Mouse (Mus musculus): ENCODE measurements around the gene Gm27027. TPM values are rescaled to one million over a fixed set of nuclear protein-coding genes. Genes with fewer than 3 reads are reported as not detected.

Gm27027 gene
- polyA plus RNA-seq, 1 experiment from 2014 or later: not detected

GRCm38 (mm10) chr2:93959346-93959745 is 36.8 kb downstream of the Gm27027 start:
- H3K4me1 ChIP-seq (ENCODE audit: control insufficient read depth, insufficient read depth, low read length): peaks cover 13% of the 10 kb centered on the region
- no peaks in the 10 kb centered on the region for H3K36me3 ChIP-seq (ENCODE audit: control insufficient read depth, insufficient read depth, low read length)
- H3K27ac ChIP-seq (ENCODE audit: low read length): no peak overlapping the region
- ATAC-seq: no peak
- H3K4me3 ChIP-seq (ENCODE audit: low read length): no peak overlapping the region
- no peak overlapping the region for H3K4me2 ChIP-seq (ENCODE audit: low read depth, low read length)
- peaks cover 25% of the 10 kb centered on the region for H3K27me3 ChIP-seq (replicated peaks; ENCODE audit: control insufficient read depth, insufficient read depth, low read length)
- H3K9ac ChIP-seq (ENCODE audit: low read depth, low read length): no peak overlapping the region
- no peaks in the 10 kb centered on the region for H3K9me3 ChIP-seq (ENCODE audit: control insufficient read depth, low read length)
- WGBS: 76% methylated on average over 8 of the region's 8 CpGs

GRCm38 (mm10) chr2:93958216-93958615 is 37.9 kb downstream of the Gm27027 start:
- no peak for ATAC-seq
- H3K4me1 ChIP-seq (ENCODE audit: control insufficient read depth, insufficient read depth, low read length): peaks cover 14% of the 10 kb centered on the region
- H3K27ac ChIP-seq (ENCODE audit: low read length): no peak overlapping the region
- H3K4me2 ChIP-seq (ENCODE audit: low read depth, low read length): no peak overlapping the region
- no peak overlapping the region for H3K4me3 ChIP-seq (ENCODE audit: low read length)
- no peaks in the 10 kb centered on the region for H3K36me3 ChIP-seq (ENCODE audit: control insufficient read depth, insufficient read depth, low read length)
- 75% methylated on average over 3 of the region's 3 CpGs for WGBS
- peaks cover 25% of the 10 kb centered on the region for H3K27me3 ChIP-seq (replicated peaks; ENCODE audit: control insufficient read depth, insufficient read depth, low read length)
- no peak overlapping the region for H3K9ac ChIP-seq (ENCODE audit: low read depth, low read length)
- no peaks in the 10 kb centered on the region for H3K9me3 ChIP-seq (ENCODE audit: control insufficient read depth, low read length)

GRCm38 (mm10) chr2:93957785-93958175 is 38.4 kb downstream of the Gm27027 start:
- Histone ChIP-seq H3K4me2 (ENCODE audit: low read depth, low read length) (no peak overlapping the region), H3K27ac (ENCODE audit: low read length) (no peak overlapping the region), H3K36me3 (ENCODE audit: control insufficient read depth, insufficient read depth, low read length) (no peaks in the 10 kb centered on the region), H3K9me3 (ENCODE audit: control insufficient read depth, low read length) (no peaks in the 10 kb centered on the region), H3K4me1 (ENCODE audit: control insufficient read depth, insufficient read depth, low read length) (peaks cover 14% of the 10 kb centered on the region), H3K9ac (ENCODE audit: low read depth, low read length) (no peak overlapping the region), H3K4me3 (ENCODE audit: low read length) (0 out of 2 replicates have a peak overlapping the region, but pooled peaks have one; percentile 73), H3K27me3 (replicated peaks; ENCODE audit: control insufficient read depth, insufficient read depth, low read length) (peaks cover 25% of the 10 kb centered on the region)
- 56% methylated on average over 8 of the region's 8 CpGs for WGBS
- no peak for ATAC-seq

- H3K27me3 ChIP-seq (replicated peaks; ENCODE audit: control insufficient read depth, insufficient read depth, low read length): peaks cover 25% of the 10 kb centered on the region
- peak within 1 kb of the TSS; percentile 82 for H3K27ac ChIP-seq (ENCODE audit: low read length)
- no peaks in the 10 kb centered on the region for H3K36me3 ChIP-seq (ENCODE audit: control insufficient read depth, insufficient read depth, low read length)
- WGBS: 6% methylated on average over 52 of the region's 62 CpGs
- no peaks in the 10 kb centered on the region for H3K9me3 ChIP-seq (ENCODE audit: control insufficient read depth, low read length)
- peak; percentile 71 for ATAC-seq
- peaks cover 14% of the 10 kb centered on the region for H3K4me1 ChIP-seq (ENCODE audit: control insufficient read depth, insufficient read depth, low read length)
- peak within 1 kb of the TSS; percentile 89 for H3K4me2 ChIP-seq (ENCODE audit: low read depth, low read length)
- H3K4me3 ChIP-seq (ENCODE audit: low read length): peak within 1 kb of the TSS; percentile 73
- peak within 1 kb of the TSS; percentile 84 for H3K9ac ChIP-seq (ENCODE audit: low read depth, low read length)
These were observed 39.0 kb downstream of the Gm27027 start, which contains the start of gene Gm13889 for GRCm38 (mm10) chr2:93956908-93957784. Gene Gm13889 (minus strand): TSS chr2:93957201.

GRCm38 (mm10) chr2:93956331-93956801 is 39.8 kb downstream of the Gm27027 start:
- Histone ChIP-seq H3K27me3 (replicated peaks; ENCODE audit: control insufficient read depth, insufficient read depth, low read length) (peaks cover 25% of the 10 kb centered on the region), H3K27ac (ENCODE audit: low read length) (peak overlapping the region; percentile 82), H3K4me3 (ENCODE audit: low read length) (peak overlapping the region; percentile 73), H3K9me3 (ENCODE audit: control insufficient read depth, low read length) (no peaks in the 10 kb centered on the region), H3K9ac (ENCODE audit: low read depth, low read length) (peak overlapping the region; percentile 84), H3K36me3 (ENCODE audit: control insufficient read depth, insufficient read depth, low read length) (no peaks in the 10 kb centered on the region), H3K4me1 (ENCODE audit: control insufficient read depth, insufficient read depth, low read length) (peaks cover 14% of the 10 kb centered on the region), H3K4me2 (ENCODE audit: low read depth, low read length) (peak overlapping the region; percentile 89)
- peak; percentile 57 for ATAC-seq
- under 1% methylated on average over 44 of the region's 44 CpGs for WGBS

- peaks cover 25% of the 10 kb centered on the region for H3K27me3 ChIP-seq (replicated peaks; ENCODE audit: control insufficient read depth, insufficient read depth, low read length)
- peak overlapping the region; percentile 73 for H3K4me3 ChIP-seq (ENCODE audit: low read length)
- H3K27ac ChIP-seq (ENCODE audit: low read length): peak overlapping the region; percentile 82
- H3K9me3 ChIP-seq (ENCODE audit: control insufficient read depth, low read length): no peaks in the 10 kb centered on the region
- no peaks in the 10 kb centered on the region for H3K36me3 ChIP-seq (ENCODE audit: control insufficient read depth, insufficient read depth, low read length)
- H3K4me2 ChIP-seq (ENCODE audit: low read depth, low read length): peak overlapping the region; percentile 89
- WGBS: under 1% methylated on average over 31 of the region's 31 CpGs
- peak overlapping the region; percentile 84 for H3K9ac ChIP-seq (ENCODE audit: low read depth, low read length)
- peak; percentile 10; the same call in 1 of the 2 replicates for ATAC-seq
- peaks cover 14% of the 10 kb centered on the region for H3K4me1 ChIP-seq (ENCODE audit: control insufficient read depth, insufficient read depth, low read length)
These were observed 40.3 kb downstream of the Gm27027 start for GRCm38 (mm10) chr2:93955886-93956285.

GRCm38 (mm10) chr2:93954781-93955578 is 41.2 kb downstream of the Gm27027 start:
- H3K27ac ChIP-seq (ENCODE audit: low read length): peak overlapping the region; percentile 37; the same call in 1 of the 2 replicates
- peaks cover 25% of the 10 kb centered on the region for H3K27me3 ChIP-seq (replicated peaks; ENCODE audit: control insufficient read depth, insufficient read depth, low read length)
- peaks cover 14% of the 10 kb centered on the region for H3K4me1 ChIP-seq (ENCODE audit: control insufficient read depth, insufficient read depth, low read length)
- peak overlapping the region; percentile 89 for H3K4me2 ChIP-seq (ENCODE audit: low read depth, low read length)
- H3K4me3 ChIP-seq (ENCODE audit: low read length): peak overlapping the region; percentile 73
- H3K36me3 ChIP-seq (ENCODE audit: control insufficient read depth, insufficient read depth, low read length): no peaks in the 10 kb centered on the region
- ATAC-seq: peak; percentile 22; the same call in 1 of the 2 replicates
- WGBS: 2% methylated on average over 32 of the region's 32 CpGs
- no peaks in the 10 kb centered on the region for H3K9me3 ChIP-seq (ENCODE audit: control insufficient read depth, low read length)
- H3K9ac ChIP-seq (ENCODE audit: low read depth, low read length): peak overlapping the region; percentile 84

GRCm38 (mm10) chr2:93953726-93954125 is 42.4 kb downstream of the Gm27027 start:
- H3K27ac ChIP-seq (ENCODE audit: low read length): no peak overlapping the region
- H3K9me3 ChIP-seq (ENCODE audit: control insufficient read depth, low read length): no peaks in the 10 kb centered on the region; the same call in 1 of the 2 replicates
- H3K4me1 ChIP-seq (ENCODE audit: control insufficient read depth, insufficient read depth, low read length): peaks cover 14% of the 10 kb centered on the region
- H3K4me3 ChIP-seq (ENCODE audit: low read length): no peak overlapping the region
- no peaks in the 10 kb centered on the region for H3K36me3 ChIP-seq (ENCODE audit: control insufficient read depth, insufficient read depth, low read length)
- peaks cover 25% of the 10 kb centered on the region for H3K27me3 ChIP-seq (replicated peaks; ENCODE audit: control insufficient read depth, insufficient read depth, low read length)
- 67% methylated on average over 9 of the region's 9 CpGs for WGBS
- H3K9ac ChIP-seq (ENCODE audit: low read depth, low read length): no peak overlapping the region
- ATAC-seq: no peak
- no peak overlapping the region for H3K4me2 ChIP-seq (ENCODE audit: low read depth, low read length)

- ATAC-seq: no peak
- Histone ChIP-seq H3K27me3 (replicated peaks; ENCODE audit: control insufficient read depth, insufficient read depth, low read length) (no peaks in the 10 kb centered on the region), H3K9ac (ENCODE audit: low read depth, low read length) (no peak overlapping the region), H3K27ac (ENCODE audit: low read length) (no peak overlapping the region), H3K9me3 (ENCODE audit: control insufficient read depth, low read length) (no peaks in the 10 kb centered on the region; the same call in 1 of the 2 replicates), H3K4me2 (ENCODE audit: low read depth, low read length) (no peak overlapping the region), H3K36me3 (ENCODE audit: control insufficient read depth, insufficient read depth, low read length) (no peaks in the 10 kb centered on the region), H3K4me3 (ENCODE audit: low read length) (no peak overlapping the region), H3K4me1 (ENCODE audit: control insufficient read depth, insufficient read depth, low read length) (0 out of 2 replicates have a peak, but pooled peaks cover 2% of the 10 kb centered on the region)
- WGBS: 66% methylated on average over 5 of the region's 5 CpGs
These were observed 49.2 kb downstream of the Gm27027 start for GRCm38 (mm10) chr2:93946976-93947375.

Data from intestine, embryonic 16.5 days (tissue).